Mouse (Mus musculus) right cerebral cortex, postnatal 10 days (tissue): Measurements from ENCODE around the gene Prr18.
"Not testable (repeated sequence)": the region's sequence is repeated elsewhere in the genome, so short reads cannot be mapped to it uniquely, and the experiment has no call there.

Experiments
- DNase-seq, 2 experiments: peaks; one replicate each; pipeline ENCODE4 v3.0.0; 2021; ENCODE audit warnings: low spot score in 2 of 2

The Prr18 gene

DNA sequence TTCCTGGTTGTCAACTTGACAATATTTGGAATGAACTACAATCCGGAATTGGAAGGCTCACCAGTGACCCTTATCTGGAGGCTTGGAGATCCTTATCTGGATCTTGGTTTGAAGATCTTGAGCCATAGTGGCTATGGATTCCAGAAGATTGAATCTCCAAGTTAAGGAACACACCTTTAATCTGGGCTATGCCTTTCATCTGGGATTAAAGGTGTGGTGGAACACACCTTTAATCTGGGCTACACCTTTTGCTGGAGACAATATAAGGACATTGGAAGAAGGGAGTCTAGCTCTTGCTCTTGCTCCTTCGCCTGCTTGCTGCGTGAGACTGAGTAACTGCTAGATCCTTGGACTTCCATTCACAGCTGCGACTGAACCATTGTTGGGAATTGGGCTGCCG lies at the start of gene Prr18:
Gene Prr18 (plus strand): TSS at position 301 of the 400 bp plus-strand sequence.
- DNase-seq: not testable (repeated sequence)

DNA sequence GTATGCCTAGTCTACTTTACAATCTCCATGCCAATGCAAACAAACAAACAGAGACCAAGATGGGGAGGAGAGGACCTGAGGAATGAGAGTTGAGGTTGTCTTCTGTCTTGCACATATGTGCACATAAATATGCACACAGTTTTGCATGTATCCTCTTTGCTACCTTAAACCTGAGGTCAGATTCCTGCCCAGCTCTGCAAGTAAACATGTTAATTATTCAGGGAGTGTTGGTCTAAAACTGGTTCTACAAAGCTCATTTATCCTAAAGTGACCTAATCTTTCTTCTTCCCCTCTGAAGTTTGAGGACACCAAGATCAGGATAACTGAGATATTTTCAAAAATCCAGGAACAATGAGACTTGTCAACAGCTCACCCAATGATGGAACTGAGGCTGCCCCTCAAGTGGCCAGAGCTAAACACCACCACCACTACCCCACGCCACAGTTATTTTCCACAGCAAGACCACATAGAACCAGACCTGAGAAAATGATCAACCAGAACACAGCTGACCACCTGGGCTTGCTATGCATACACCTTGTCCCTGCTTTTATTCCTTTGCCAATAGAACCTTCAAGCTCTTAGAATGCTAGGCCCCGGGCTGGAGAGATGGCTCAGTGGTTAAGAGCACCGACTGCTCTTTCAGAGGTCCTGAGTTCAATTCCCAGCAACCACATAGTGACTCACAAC lies 47.1 kb upstream of the Prr18 start:
- DNase-seq: no peak

DNA sequence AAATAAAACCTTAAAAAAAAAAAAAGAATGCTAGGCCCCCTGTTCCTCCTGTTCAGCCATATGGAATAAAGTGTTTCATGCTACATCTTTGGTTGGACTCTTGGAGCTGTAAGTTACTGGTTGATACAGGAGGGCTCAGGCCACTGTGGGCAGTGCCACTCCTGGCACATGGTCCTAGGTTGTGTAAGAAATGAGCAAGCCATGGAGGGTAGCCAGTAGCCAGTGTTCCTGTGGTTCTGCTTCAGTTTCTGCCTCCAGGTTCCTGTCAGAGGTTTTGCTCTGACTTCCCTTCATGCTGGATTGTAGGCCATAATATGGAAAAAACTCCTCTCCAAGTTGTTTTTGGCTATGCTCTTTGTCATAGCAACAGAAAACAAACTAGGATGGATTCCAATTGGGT lies 46.5 kb upstream of the Prr18 start:
- DNase-seq: peak in 1 of 2 experiments; percentile 6

DNA sequence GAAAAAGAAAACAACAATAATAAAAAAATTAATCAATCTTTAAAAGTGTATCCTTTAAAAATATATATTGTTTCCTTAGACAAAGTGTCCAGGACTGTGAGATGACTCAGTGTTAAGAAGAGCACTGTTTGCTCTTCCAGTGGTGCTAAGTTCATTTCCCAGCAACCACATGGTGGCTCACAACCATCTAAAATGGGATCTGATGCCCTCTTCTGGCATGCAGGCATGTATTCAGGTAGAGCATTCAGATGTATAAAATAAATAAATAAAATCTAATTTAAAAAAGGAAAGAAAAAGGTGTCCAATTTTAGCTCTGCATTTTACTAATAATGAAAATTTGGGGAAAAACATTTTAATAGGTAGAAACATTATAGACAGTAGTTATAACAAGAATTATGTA lies 41.4 kb upstream of the Prr18 start:
- DNase-seq: peak in 1 of 2 experiments; percentile 8

DNA sequence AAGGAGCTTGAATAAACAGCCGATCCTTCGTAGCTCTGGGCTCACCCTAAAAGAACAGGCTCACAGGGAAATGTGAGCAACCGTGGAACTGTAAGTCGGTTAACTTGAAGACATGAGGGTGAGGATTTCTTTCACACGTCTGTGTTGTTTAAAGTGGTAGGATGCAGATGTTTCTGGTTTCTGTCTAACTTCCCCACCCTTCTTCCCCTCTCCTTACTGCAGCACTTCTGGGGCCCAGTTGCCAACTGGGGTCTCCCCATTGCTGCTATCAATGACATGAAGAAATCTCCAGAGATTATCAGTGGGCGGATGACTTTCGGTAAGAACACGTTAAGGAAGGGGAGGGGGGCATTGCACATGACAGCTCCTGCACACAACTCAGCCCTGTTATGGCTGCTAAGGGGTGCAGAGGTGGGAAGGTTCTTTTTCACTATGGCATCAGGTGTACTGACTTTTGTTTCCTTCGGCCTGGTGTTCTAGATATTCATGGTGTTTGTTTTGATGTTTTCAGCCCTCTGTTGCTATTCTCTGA lies 40.9 kb upstream of the Prr18 start:
- no peak for DNase-seq

DNA sequence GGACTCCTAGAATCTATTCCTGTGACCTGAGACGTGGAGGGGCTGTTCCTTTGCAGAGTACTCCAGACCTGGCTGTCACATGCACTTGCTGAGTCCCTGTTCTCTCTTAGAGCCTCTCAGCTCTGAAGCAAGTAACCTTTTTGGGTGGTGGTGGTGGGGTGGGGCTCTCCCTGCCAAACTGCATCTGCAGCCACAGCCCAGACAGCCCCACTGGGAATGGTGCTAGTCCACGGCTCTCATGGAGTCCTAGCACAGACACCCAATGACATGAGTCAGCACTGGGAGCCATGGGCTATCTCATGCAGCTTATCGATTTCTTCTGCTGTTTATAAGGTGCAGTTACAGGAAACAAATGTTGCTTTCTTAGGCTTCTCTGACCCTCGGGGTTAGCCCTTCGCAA lies 39.5 kb upstream of the Prr18 start:
- no peak for DNase-seq

DNA sequence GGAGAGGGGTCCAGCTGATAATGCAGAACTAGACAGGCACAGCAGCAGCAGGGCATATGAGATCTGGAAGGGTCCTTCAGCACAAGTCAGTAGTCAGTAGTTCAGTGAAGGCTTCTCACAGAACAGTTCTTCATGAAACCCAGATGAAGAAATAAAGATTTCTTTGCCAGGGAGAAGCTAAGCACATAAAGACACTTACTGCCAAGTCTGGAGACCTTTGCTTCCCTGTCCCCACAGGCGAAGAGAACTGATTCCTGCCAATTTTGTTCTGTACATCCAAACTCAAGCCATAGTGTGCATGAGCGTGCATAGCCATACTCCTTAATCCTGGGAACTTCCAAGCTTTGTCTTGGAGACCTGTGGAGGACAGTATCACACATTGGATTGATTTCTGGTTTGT lies 39.0 kb upstream of the Prr18 start:
- no peak for DNase-seq

DNA sequence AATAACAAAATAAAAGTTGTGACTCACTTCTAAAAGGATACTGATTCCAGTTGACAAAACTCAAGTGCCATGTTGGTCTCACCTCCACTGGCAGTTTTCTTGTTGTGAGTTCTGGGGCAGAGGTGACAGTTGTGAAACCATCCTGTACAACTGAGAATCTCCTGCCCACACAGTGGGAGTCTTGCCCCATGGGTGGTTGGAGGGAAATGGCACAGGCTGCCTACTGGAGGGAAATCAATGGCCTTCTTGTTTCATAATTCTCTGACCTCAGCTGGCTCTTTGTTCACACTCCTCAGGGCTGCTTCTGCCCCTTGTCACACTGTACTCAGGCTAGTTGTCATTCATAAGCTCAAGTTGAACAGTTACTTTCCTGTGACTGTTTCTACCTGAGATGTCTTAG lies 37.7 kb upstream of the Prr18 start:
- DNase-seq: no peak

DNA sequence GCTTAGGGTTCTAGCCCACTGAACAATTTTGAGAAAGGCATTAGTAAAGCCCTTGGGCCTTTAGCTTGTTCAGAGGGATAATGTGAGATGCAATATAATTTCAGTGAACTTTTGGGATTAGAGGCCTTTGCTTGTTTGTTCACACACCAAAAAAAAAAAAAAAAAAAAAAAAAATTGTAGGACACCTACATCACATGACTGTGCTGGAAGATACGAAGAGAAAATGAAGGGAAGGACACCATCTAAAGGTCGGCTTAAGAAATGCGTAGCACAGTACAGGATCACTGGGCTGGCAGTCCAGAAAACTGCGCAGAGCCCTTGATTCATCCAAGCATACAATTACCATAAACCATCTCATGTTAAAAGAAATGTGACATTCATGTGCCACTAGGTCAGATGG lies 35.7 kb upstream of the Prr18 start:
- no peak for DNase-seq

DNA sequence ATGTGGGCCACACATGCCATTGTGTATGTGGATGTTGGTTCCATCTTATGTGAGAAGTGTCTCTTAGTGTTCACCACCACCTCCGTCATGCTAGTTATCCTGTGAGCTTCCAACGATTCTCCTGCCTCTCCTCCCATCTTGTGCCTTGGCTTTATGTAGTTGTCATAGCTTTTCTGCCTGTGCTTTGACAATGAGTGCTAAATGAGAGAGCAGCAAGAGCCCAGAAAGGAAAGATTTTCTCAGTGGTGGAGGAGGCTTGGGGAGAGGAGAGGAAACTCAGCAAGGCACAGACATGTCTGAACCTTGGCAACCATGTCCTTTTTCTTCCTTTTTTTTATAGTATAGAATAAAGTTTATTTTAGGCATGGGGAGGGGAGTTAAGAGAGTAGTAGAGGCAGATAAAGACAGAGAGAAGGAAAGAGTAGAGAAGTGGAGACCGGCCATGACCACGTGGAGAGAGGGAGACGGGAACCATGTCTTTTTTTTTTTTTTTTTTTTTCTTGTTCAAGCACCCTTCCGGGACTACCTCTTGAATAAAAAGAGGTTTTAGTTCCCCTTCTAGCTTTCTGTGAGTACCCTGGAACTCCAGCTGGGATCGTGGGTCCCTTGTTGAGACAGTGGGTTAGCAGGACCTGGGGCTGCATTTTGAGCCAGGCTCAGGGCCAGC lies 34.4 kb upstream of the Prr18 start:
- DNase-seq: no peak

DNA sequence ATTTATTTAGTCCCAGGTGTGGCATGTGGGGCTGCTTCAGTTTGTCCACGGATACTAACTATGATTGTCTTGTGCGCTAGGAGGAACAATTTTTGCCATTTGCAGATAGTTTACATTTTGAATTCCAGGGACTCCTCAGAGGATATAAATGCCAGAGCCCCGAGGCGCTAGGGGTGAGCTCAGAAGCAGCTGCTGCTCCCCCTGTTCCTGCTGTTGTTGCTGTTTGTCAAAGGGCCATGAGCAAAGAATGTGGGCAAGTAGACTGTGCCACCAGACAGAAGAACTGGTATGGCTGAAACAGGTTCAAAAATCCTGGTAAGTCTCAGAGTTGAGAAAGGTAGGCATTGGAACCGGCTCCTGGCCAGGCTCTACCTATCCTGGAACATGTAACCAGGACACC lies 33.6 kb upstream of the Prr18 start:
- no peak for DNase-seq

DNA sequence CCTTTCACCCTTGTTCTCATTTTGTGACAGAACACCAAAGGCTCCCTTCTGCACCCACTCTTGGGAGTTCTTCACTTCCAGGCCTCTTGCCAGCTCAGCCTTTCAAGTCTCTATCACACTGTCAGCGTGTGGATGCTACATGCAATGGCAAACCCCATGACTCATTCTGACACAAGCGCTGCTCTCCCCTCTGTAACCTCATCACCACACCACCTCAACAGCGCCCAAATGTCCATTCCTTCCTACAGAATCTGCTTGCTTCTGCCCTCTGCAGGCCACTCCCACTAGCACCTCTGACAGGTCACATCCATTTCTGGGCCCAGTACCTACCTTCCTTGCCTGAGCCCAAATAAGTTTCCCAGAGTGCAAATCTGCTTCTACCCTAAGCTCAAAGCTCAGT lies 31.5 kb upstream of the Prr18 start:
- no peak for DNase-seq

DNA sequence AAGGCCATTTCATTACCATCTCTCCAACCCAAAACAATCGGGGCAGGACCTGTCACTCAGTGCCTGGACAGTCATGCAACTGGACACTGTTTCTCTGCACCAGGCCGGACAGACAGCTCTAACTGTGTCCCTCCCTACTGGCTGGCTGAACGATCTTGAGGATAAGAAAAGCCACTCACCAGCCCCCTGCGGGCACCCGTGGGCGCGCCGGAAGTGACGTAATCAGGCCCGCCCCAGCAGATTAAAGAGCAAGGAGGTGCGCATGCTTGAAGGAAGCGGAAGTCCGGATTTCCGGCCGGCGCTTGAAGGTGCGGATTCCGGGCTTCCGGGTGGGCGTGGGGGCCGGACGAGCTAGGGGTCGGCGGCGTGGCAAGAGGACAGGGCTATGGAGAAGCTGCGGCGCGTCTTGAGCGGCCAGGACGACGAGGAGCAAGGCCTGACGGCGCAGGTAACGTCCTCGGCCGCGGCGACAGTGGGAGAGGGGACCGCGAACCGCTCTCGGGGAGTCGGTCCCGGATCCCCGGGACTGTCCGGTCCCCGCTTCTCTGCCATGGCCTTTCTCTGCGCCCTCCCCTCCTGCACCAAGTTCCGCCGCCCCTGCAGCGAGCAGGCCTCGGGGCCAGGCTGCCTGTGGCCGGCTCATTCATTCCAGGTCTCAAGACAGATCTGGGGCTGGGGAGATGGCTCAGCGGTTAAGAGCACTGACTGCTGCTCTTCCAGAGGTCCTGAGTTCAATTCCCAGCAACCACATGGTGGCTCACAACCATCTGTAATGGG lies 26.2 kb upstream of the Prr18 start, which contains the start of gene Sft2d1:
Gene Sft2d1 (plus strand): TSS at position 265 of the 777 bp plus-strand sequence.
- DNase-seq: peak; percentile 98

DNA sequence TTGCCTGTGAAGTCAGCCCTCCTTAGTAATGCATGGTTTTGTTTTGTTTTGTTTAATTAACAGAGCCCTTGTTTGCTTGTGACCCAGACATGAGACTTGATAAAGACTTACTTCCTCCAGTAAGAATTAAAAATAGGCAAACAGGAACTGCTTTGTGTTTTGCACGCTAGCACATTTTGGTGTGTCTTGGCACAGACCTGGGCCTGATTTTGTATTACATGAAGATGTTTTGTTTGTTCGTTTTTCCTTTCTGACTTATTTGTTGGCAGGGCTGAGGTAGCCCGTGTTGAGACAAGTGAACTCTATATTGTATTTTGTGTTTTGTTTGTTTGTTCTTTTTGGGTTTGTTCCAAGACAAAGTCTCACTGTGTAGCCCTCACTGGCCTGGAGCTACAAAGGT lies 25.5 kb upstream of the Prr18 start:
- DNase-seq: no peak

DNA sequence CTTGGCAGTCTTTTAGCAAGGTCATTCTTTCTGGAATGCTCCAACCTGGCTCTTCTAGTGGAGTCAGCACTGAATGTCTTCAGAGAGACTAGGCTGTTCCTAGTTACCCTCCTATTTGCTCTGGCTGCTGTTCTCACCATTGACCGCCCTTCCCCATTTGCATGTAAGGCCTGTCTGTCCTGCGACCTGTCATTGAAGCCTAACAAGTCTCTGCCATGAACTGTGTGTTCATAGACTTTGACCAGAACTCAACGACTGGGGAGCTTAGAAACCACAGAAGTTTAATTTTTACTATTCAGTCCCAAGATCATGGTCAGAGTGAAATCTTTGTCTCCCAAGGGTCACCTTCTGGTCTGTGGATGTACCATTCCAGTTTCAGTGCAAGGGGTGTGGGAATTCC lies 23.3 kb upstream of the Prr18 start:
- peak in 1 of 2 experiments; percentile 13 for DNase-seq

DNA sequence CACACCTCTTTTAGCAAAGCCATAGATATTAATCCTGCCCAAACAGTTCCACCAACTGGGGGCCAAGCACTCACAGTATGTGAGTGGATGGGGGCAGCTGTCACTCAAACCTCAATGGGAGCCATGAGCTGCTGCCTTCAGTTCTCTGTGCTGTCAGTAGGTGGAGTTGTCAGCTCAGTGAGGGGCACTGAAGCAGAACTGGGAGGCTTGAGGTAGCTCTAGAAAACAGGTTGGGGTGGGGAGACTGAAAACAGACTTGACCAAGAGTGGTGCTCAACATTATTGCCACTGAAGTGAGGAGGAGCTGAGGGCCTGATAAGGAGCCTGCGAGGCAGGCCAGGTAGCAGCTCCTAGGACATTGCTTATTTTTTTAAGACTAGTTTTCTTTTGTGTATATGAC lies 21.0 kb upstream of the Prr18 start:
- peak in 1 of 2 experiments; percentile 33 for DNase-seq

DNA sequence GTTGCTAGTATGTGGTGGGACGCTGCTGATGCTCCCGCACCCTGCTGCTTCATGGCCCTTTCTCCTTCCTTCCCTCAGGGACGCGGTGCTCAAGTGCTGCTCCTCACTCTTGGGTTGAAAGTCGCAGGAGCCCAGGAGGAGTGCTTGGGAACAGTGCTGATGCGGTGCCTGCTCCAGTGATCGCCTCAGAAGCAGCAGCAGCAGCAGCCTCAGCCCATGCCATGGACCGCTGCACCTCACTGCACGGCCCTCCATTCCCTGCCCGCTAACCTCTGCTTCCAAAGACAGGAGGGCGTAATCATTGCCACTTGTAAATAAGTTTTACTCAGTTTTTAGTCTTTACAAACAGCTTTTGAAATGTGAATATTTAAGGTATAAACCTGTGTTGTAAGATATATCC lies 10.4 kb upstream of the Prr18 start:
- DNase-seq: peak in 1 of 2 experiments; percentile 13

DNA sequence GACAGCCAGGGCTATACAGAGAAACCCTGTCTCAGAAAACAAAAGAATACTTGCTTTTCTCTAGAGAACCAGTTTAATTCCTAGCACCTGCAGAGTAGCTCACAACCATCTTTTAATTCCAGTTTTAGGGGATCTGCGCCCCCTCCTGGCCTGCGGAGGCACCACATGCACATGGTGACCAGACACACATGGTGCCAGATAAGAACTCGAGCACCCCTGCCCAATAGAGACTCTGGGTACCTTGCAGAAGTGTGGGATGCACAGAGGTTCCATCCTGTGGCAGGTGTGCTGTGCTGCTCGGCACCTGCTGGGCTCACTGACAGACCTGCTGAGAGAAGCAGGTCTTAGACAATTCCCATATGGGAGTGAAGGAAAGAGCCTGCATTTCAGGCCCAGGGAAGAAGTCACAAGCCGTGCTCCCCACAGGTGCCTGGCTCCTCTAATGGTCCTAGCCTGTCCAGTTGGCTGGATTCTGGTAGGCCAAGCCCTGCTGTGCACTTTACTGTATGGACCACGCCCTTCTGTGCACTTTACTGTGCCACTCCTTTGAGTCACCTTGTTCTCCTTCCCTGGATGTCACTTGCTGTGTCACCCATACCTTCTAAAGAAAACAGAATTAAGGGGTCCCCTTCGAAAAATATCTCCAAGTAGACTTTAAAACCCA lies 8.6 kb upstream of the Prr18 start:
- DNase-seq: no peak

DNA sequence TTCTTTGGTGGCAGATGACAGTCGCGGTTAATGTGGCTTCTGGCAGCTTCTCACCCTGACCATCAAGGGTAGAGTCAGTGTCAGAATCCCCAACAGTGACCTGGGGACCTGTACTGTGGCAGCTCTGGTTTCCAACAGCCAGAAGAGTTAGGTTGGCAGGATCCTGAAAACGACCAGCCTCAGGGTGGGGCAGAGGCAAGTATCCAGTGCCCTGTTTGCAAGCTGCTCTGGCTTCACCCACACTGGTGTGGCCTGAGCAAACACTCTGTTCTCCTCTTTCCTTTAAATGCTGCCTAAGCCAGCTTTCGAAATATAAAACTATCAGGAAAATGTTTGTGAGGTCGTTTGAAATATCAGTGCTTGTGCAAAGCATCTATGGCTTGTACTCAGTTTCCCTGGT lies 6.7 kb upstream of the Prr18 start:
- DNase-seq: no peak

DNA sequence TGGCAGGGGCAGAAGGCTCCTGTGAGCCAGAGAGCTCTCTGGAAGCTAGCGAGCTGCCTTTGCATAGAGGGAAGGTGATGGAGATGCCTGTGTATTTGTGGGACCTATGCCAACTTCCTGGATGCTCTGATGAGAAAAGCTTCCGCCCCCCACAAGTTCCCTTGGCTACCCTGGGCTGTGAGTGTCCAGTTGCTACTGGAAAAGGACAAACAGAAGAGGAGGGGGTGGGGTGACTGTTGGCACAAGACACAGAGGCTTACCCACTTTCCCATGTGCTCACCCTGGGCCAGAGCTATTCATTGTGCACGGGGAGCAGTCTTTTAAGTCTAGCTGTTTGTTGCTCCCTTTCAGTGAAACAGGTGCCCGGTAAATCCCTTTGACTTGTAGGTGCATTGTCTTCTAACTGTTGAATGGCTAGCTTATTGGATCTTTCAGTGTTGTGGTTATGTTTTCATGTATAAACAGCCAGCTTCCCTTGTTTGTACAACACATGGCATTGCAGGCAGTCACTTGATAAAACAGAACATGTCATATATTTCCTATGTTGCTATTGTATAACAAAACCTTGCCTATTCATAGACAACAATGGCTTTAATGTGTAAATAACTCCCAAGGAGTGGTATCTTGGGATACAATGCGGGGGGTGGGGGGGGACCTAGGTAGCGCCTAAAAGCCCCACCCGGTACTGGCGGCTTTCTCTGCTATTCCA lies 2.6 kb downstream of the Prr18 start:
- peak; percentile 54 to 62 for DNase-seq
